ENCODE assay signal across 9 mouse cellular contexts in genomic region chr11:45752237-45752636, GRCm38 (mm10).
DNase-seq lines count a peak whose midpoint lies in the region; ATAC-seq and TF ChIP-seq lines count a peak whose summit lies in the region.
"Had no signal": no experiment of that assay in that cellular context is flagged by ENCODE, and none has a peak within 500 bp of the region (broad histone marks: within the 10 kb centered on the region; RNA-seq: fewer than 3 reads in every experiment).

No protein-coding gene starts in this region.

- peak; percentile 61 for DNase-seq in forebrain, embryonic 14.5 days (ENCODE audit: low spot score)
- DNase-seq in cerebellum, postnatal 14 days, result peak; percentile 62 to 65
- DNase-seq in layer of hippocampus, adult 8-10 months (ENCODE audit: low spot score in 2 of 2), result peak; percentile 5 to 17
- peak; percentile 50 for DNase-seq in lung, postnatal 36 days

- no peak for TF ChIP-seq POLR2A in ES-Bruce4 (IDR thresholded peaks at IDR 0.05; ENCODE audit: insufficient read depth, low read length)

- peak; percentile 53 for TF ChIP-seq CTCF in ES-Bruce4 (IDR thresholded peaks at IDR 0.05; ENCODE audit: low read depth, low read length)

- no peak for TF ChIP-seq EP300 in ES-Bruce4 (IDR thresholded peaks at IDR 0.05; ENCODE audit: insufficient read depth, low read depth, low read length)

- H3K27ac ChIP-seq in forebrain, embryonic 14.5 days (ENCODE audit: low read depth, low read length), result no peak overlapping the region
- no peak overlapping the region for H3K27ac ChIP-seq in forebrain, embryonic 16.5 days (ENCODE audit: low read length)
- no peak overlapping the region for H3K27ac ChIP-seq in ES-Bruce4 (ENCODE audit: insufficient read depth, low read length)
- H3K27ac ChIP-seq in hindbrain, embryonic 12.5 days, result no peak overlapping the region
- H3K27ac ChIP-seq in stomach, embryonic 16.5 days (ENCODE audit: low read length), result no peak overlapping the region
- H3K27ac ChIP-seq: liver, embryonic 15.5 days had no signal

- H3K4me3 ChIP-seq in forebrain, embryonic 14.5 days (ENCODE audit: low read depth, low read length), result no peak overlapping the region
- H3K4me3 ChIP-seq in forebrain, embryonic 16.5 days (replicated peaks; ENCODE audit: low read length), result no peak overlapping the region
- H3K4me3 ChIP-seq in ES-Bruce4 (ENCODE audit: low read depth, low read length), result no peak overlapping the region
- no peak overlapping the region for H3K4me3 ChIP-seq in hindbrain, embryonic 12.5 days
- H3K4me3 ChIP-seq in stomach, embryonic 16.5 days (replicated peaks; ENCODE audit: low read length), result no peak overlapping the region
- H3K4me3 ChIP-seq: liver, embryonic 15.5 days had no signal

- H3K9ac ChIP-seq in forebrain, embryonic 14.5 days (ENCODE audit: low read length), result no peak overlapping the region
- no peak overlapping the region for H3K9ac ChIP-seq in forebrain, embryonic 16.5 days (replicated peaks; ENCODE audit: low read depth, low read length)
- no peak overlapping the region for H3K9ac ChIP-seq in ES-Bruce4 (ENCODE audit: low read depth, poor library complexity, severe bottlenecking)
- no peak overlapping the region for H3K9ac ChIP-seq in hindbrain, embryonic 12.5 days
- no peak overlapping the region for H3K9ac ChIP-seq in stomach, embryonic 16.5 days (ENCODE audit: low read length)
- H3K9ac ChIP-seq: liver, embryonic 15.5 days had no signal

- peak; percentile 70 for ATAC-seq in forebrain, embryonic 14.5 days
- ATAC-seq in forebrain, embryonic 16.5 days, result no peak
- ATAC-seq in hindbrain, embryonic 12.5 days (ENCODE audit: low FRiP score), result peak; percentile 56
- ATAC-seq in stomach, embryonic 16.5 days (ENCODE audit: insufficient read depth, low FRiP score), result peak; percentile 50; the same call in 1 of the 2 replicates

- H3K36me3 ChIP-seq in forebrain, embryonic 14.5 days (ENCODE audit: control insufficient read depth, insufficient read depth, low read length), result no peaks in the 10 kb centered on the region
- no peaks in the 10 kb centered on the region for H3K36me3 ChIP-seq in forebrain, embryonic 16.5 days (ENCODE audit: control insufficient read depth, insufficient read depth)
- no peaks in the 10 kb centered on the region for H3K36me3 ChIP-seq in ES-Bruce4 (ENCODE audit: control insufficient read depth, insufficient read depth, low read length, poor library complexity, severe bottlenecking)
- H3K36me3 ChIP-seq in hindbrain, embryonic 12.5 days, result no peaks in the 10 kb centered on the region
- H3K36me3 ChIP-seq in stomach, embryonic 16.5 days (ENCODE audit: control insufficient read depth, insufficient read depth, low read length), result no peaks in the 10 kb centered on the region
- H3K36me3 ChIP-seq: liver, embryonic 15.5 days had no signal

- no peak overlapping the region for H3K4me2 ChIP-seq in forebrain, embryonic 14.5 days (ENCODE audit: low read length)
- H3K4me2 ChIP-seq in forebrain, embryonic 16.5 days (ENCODE audit: low read length), result no peak overlapping the region
- no peak overlapping the region for H3K4me2 ChIP-seq in hindbrain, embryonic 12.5 days (replicated peaks)
- no peak overlapping the region for H3K4me2 ChIP-seq in stomach, embryonic 16.5 days (ENCODE audit: low read depth, low read length)
- H3K4me2 ChIP-seq: liver, embryonic 15.5 days had no signal

- WGBS in forebrain, embryonic 14.5 days, result 41% methylated on average over 1 of the region's 1 CpGs
- 50% methylated on average over 1 of the region's 1 CpGs for WGBS in forebrain, embryonic 16.5 days
- 54% methylated on average over 1 of the region's 1 CpGs for WGBS in hindbrain, embryonic 12.5 days
- WGBS in stomach, embryonic 16.5 days, result 68% methylated on average over 1 of the region's 1 CpGs

- H3K4me1 ChIP-seq in forebrain, embryonic 14.5 days (ENCODE audit: control insufficient read depth, insufficient read depth, low read length), result no peaks in the 10 kb centered on the region
- no peaks in the 10 kb centered on the region for H3K4me1 ChIP-seq in forebrain, embryonic 16.5 days (replicated peaks; ENCODE audit: control insufficient read depth, insufficient read depth, low read length)
- no peaks in the 10 kb centered on the region for H3K4me1 ChIP-seq in ES-Bruce4 (ENCODE audit: control insufficient read depth, insufficient read depth, low read length)
- H3K4me1 ChIP-seq in hindbrain, embryonic 12.5 days, result no peaks in the 10 kb centered on the region
- H3K4me1 ChIP-seq in stomach, embryonic 16.5 days (ENCODE audit: control insufficient read depth, insufficient read depth, low read length), result no peaks in the 10 kb centered on the region
- H3K4me1 ChIP-seq: liver, embryonic 15.5 days had no signal

- H3K27me3 ChIP-seq in forebrain, embryonic 14.5 days (replicated peaks; ENCODE audit: control insufficient read depth, insufficient read depth, low read length), result no peaks in the 10 kb centered on the region
- H3K27me3 ChIP-seq in forebrain, embryonic 16.5 days (replicated peaks; ENCODE audit: control insufficient read depth, insufficient read depth, low read length), result no peaks in the 10 kb centered on the region
- no peaks in the 10 kb centered on the region for H3K27me3 ChIP-seq in ES-Bruce4 (ENCODE audit: control insufficient read depth, insufficient read depth, low read length, poor library complexity, severe bottlenecking)
- H3K27me3 ChIP-seq in hindbrain, embryonic 12.5 days, result no peaks in the 10 kb centered on the region
- no peaks in the 10 kb centered on the region for H3K27me3 ChIP-seq in stomach, embryonic 16.5 days (ENCODE audit: control insufficient read depth, insufficient read depth, low read length)
- H3K27me3 ChIP-seq: liver, embryonic 15.5 days had no signal

- no peaks in the 10 kb centered on the region for H3K9me3 ChIP-seq in forebrain, embryonic 14.5 days (replicated peaks; ENCODE audit: control insufficient read depth, low read length)
- no peaks in the 10 kb centered on the region for H3K9me3 ChIP-seq in forebrain, embryonic 16.5 days (ENCODE audit: control insufficient read depth, low read length)
- no peaks in the 10 kb centered on the region for H3K9me3 ChIP-seq in ES-Bruce4 (replicated peaks; ENCODE audit: control insufficient read depth, insufficient read depth, low read length, poor library complexity, severe bottlenecking)
- no peaks in the 10 kb centered on the region for H3K9me3 ChIP-seq in hindbrain, embryonic 12.5 days (replicated peaks)
- no peaks in the 10 kb centered on the region for H3K9me3 ChIP-seq in stomach, embryonic 16.5 days (replicated peaks; ENCODE audit: control insufficient read depth, low read length)
- H3K9me3 ChIP-seq: liver, embryonic 15.5 days had no signal

Comparison
In these comparisons a context has a peak if more than half of its experiments do, and no peak if none do; other contexts are left out.
1. DNase-seq: peak in every context shown above with its lines; median percentile 64 in cerebellum, postnatal 14 days; 61 in forebrain, embryonic 14.5 days; 50 in lung, postnatal 36 days; 11 in layer of hippocampus, adult 8-10 months.